Mouse (Mus musculus): ENCODE measurements around the gene Atxn7l1.

Atxn7l1 gene

GRCm38 (mm10) chr12:33369555-33369954, 222.1 kb downstream of the Atxn7l1 start:
- DNase-seq (ENCODE audit: low spot score), result no peak

DNA sequence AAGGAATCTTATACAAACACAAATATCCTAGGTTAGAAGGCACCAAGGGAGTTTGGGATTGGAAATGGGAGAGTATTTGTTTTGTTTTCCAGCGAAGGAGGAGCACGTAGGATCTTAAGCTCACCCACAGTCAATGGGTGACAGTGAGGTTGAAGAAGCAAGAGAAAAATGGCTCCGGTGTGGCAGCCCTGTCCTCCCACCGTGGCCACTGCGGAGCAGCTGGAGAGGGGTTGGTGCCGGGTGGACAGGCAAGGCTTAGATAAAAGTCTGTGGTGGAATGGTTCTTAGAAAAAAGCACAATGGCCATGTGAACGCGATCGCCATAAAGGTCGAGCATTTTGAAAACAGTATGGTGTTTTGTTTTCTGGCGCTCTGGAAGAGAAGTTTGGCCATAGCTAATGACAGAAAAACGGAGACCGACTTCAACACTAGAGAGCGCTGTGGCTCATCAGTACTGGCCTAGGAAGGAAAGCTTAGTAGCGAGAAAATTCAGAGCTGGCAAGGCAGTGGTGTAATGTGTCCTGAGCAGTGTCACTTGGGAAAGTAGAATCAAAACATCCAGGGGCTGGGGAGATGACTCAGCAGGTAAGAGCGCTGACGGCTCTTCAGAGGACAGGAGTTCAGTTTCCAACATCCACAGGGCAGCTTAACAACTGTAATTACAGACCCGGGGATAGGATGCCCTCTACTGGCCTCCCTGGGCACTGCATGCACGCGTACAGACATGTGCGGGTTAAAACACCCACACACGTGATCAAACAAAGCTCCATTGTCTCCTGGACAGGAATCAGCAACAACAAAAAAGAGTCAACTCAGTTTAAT, 232.3 kb downstream of the Atxn7l1 start:
- DNase-seq (ENCODE audit: low spot score), result peak; percentile 75

DNA sequence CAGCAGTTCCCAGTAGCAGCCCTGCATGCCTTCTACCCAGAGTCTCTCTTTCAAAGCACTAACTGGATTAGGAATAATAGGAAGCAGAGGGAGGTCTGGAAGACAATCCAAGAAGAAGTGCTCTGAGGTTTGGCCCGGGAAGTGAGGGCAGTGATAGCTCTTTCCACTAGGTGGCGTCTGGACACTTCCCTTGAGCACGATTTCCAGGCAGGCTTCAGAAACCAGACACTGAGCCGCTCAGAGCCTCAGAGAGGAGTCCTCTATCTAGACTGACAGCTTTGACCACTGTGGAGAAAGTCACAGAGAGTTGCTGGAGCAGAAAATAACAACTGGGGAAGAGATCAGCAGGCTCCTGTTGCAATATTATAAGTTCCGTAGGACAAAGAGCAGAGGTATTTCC, 241.3 kb downstream of the Atxn7l1 start:
- DNase-seq (ENCODE audit: low spot score), result peak; percentile 29

DNA sequence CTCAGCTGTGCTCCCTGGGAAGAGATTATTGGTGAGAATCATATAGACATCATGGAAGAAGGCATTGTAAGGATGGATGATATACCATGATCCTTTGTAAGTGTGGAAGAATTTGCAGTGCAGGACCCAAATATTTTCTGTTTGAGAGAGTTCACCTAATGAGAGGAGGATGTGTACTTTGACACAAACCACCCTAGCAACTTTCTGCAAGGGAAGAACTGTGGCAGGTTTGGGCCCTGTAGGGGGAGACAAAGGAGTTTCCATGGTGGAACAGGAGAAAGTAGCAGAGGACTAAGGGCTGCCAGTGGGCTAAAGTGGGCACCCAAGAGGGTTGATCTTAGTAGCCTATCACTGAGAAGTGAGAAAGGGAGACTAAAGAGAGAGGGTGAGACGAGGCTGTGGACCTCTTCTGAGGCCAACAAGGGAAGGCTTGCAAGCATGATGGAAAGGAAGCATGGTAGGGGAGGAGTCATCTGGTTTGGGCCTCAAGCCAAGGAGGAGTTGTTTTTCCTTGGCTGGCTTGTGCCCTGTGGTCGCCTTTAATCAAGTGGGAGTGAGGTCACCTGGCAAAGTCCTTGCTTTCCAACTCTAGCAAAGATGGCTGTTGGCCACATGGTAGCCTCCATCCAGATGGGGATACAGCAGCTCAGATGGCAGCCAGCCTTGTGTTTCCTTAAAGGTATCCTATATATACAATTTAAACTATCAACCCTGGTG, 243.5 kb downstream of the Atxn7l1 start:
- DNase-seq (ENCODE audit: low spot score), result no peak

- peak; percentile 66 for DNase-seq (ENCODE audit: low spot score)
Measured at GRCm38 (mm10) chr12:33394804-33395623, 247.5 kb downstream of the Atxn7l1 start, which contains the start of gene Efcab10. TSS of gene Efcab10 (plus strand) at chr12:33394854.

GRCm38 (mm10) chr12:33403265-33403693, 255.8 kb downstream of the Atxn7l1 start:
- no peak for DNase-seq (ENCODE audit: low spot score)

GRCm38 (mm10) chr12:33404996-33405395, 257.5 kb downstream of the Atxn7l1 start:
- no peak for DNase-seq (ENCODE audit: low spot score)

DNA sequence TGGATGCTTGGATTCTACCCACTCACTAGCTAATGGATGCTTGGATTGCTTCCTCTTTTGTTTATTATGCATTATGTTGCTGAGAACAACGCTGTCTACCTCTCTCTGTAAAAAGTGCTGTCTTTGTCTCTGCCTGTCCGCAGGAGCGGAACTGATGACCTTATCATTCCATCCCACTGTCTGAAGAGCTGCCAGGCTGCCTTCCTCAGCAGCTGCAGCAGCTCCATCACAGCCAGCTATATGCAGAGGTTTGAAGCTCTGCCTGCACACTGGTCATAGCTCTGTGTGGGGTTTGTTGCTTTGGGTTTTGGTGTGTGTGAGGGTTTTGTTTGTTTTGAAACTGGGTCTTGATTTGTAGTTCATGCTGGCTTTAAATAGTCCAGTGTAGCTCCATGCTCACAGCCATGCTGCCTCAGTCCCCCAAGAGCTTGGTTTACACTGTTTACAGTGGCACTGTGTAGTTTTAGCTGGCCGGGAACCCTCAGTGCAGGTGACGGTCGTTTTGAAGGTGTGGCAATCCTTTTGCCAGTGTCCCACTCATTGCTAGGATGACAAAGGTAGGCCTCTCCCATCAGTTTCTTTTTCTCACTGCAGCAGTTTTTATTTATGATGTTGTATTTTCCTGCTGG, 258.0 kb downstream of the Atxn7l1 start:
- no peak for DNase-seq (ENCODE audit: low spot score)

- DNase-seq (ENCODE audit: low spot score), result no peak
Measured at GRCm38 (mm10) chr12:33411580-33412151, 264.2 kb downstream of the Atxn7l1 start.
